Mouse (Mus musculus): ENCODE results near the gene Dnah7a. TPM values are rescaled to one million over a fixed set of nuclear protein-coding genes. Genes with fewer than 3 reads are reported as not detected.
"Not testable (repeated sequence)": the region's sequence is repeated elsewhere in the genome, so short reads cannot be mapped to it uniquely, and the experiment has no call there.

Dnah7a gene
- polyA plus RNA-seq, 1 experiment from 2014 or later: 10.0 TPM

DNA sequence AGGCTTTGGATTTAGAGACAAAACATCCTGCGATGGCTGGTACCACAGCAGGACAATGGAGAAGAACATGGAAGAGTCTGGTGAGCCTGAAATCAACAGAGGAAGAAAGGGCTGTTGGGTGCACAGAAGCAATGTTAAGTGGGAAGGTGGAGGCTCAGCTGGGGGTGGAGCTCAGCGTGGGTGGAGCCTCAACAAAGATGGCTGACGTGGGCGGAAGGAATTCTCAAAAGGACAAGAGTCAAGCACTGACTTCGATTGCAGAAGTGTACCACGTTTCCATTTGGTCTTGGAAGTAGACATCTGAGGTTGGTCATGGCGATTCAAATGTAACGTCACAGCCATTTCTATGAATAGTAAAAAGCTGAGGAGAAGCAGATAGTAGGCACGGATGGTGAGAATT, 4.5 kb upstream of the Dnah7a start:
- Histone ChIP-seq H3K9me3 (ENCODE audit: control insufficient read depth, low read length) (no peaks in the 10 kb centered on the region), H3K27me3 (replicated peaks; ENCODE audit: control insufficient read depth, insufficient read depth, low read length) (no peaks in the 10 kb centered on the region), H3K4me2 (ENCODE audit: low read length) (no peak overlapping the region), H3K4me3 (ENCODE audit: low read length) (no peak overlapping the region), H3K27ac (ENCODE audit: low read depth, low read length) (no peak overlapping the region), H3K36me3 (ENCODE audit: control insufficient read depth, insufficient read depth, low read length) (no peaks in the 10 kb centered on the region), H3K4me1 (ENCODE audit: control insufficient read depth, insufficient read depth, low read depth, low read length) (peaks cover 4% of the 10 kb centered on the region), H3K9ac (ENCODE audit: low read depth, low read length) (no peak overlapping the region)
- 87% methylated on average over 9 of the region's 9 CpGs for WGBS
- no peak for ATAC-seq

DNA sequence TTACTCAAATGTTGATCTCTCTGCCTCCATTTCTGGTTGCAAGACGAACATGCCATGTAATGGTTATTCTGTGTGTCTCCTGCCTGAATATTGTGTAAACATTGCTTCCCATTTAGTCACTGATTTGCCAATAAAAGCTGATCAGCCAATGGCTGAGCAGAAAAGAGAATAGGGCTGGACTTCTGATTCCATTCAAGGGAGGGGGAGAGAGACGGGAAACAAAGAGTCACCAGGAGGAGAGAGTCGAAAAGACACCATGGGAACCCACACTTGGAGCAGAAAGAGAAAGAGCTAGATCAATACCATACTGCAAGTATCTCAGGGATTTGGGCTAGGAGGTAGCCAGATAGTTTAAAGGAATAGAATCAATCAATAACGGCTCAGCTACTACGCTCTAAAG, 3.0 kb upstream of the Dnah7a start:
- H3K27me3 ChIP-seq (replicated peaks; ENCODE audit: control insufficient read depth, insufficient read depth, low read length); H3K9ac ChIP-seq (ENCODE audit: low read depth, low read length); H3K27ac ChIP-seq (ENCODE audit: low read depth, low read length); H3K4me2 ChIP-seq (ENCODE audit: low read length); H3K4me3 ChIP-seq (ENCODE audit: low read length); H3K9me3 ChIP-seq (ENCODE audit: control insufficient read depth, low read length); H3K36me3 ChIP-seq (ENCODE audit: control insufficient read depth, insufficient read depth, low read length); H3K4me1 ChIP-seq (ENCODE audit: control insufficient read depth, insufficient read depth, low read depth, low read length): not testable (repeated sequence)
- peak; percentile 61 for ATAC-seq
- 54% methylated on average over 5 of the region's 5 CpGs for WGBS

DNA sequence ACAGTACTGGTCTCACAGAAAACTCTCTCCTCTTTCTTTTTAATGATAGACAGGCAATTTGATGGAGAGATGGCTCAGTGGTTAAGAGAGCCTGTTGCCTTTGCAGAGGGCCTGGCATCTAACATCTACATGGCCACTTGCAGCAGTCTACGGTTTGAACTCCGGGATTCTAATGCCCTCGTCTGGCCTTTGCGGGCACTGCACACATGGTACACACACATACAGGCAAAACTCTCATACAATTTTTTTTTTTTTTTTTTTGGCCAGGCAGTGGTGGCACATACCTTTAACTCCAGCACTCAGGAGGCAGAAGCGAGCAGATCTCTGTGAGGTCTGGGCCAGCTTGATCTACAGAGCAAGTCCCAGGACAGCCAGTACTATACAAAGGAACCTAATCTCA, 2.4 kb downstream of the Dnah7a start:
- 96% methylated on average over 5 of the region's 5 CpGs for WGBS
- H3K27ac ChIP-seq (ENCODE audit: low read depth, low read length): no peak overlapping the region
- H3K4me2 ChIP-seq (ENCODE audit: low read length): no peak overlapping the region
- no peak overlapping the region for H3K4me3 ChIP-seq (ENCODE audit: low read length)
- H3K36me3 ChIP-seq (ENCODE audit: control insufficient read depth, insufficient read depth, low read length): no peaks in the 10 kb centered on the region
- H3K9me3 ChIP-seq (ENCODE audit: control insufficient read depth, low read length): no peaks in the 10 kb centered on the region
- H3K4me1 ChIP-seq (ENCODE audit: control insufficient read depth, insufficient read depth, low read depth, low read length): peaks cover 4% of the 10 kb centered on the region
- H3K9ac ChIP-seq (ENCODE audit: low read depth, low read length): no peak overlapping the region
- ATAC-seq: no peak
- no peaks in the 10 kb centered on the region for H3K27me3 ChIP-seq (replicated peaks; ENCODE audit: control insufficient read depth, insufficient read depth, low read length)

DNA sequence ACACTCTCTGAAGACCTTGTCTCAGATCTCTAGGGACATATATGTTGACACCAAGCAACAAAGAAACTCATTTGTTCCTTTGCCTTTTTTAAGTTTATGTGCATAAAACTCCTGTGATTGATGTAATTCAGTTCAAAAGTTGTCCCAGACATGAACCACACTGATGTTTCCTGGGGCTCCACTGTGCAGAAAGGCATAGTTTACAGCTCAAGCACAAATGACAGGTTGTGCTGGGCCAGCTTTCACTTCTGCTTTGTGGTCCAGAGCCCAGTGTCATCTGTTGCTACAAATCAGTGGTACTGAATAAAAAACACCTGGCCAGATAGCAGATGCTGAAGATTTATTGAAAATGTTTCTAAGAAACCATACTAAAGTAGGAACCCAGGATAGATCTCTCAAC, 42.3 kb downstream of the Dnah7a start:
- H3K4me1 ChIP-seq (ENCODE audit: control insufficient read depth, insufficient read depth, low read depth, low read length); H3K4me2 ChIP-seq (ENCODE audit: low read length); ATAC-seq: not testable (repeated sequence)

DNA sequence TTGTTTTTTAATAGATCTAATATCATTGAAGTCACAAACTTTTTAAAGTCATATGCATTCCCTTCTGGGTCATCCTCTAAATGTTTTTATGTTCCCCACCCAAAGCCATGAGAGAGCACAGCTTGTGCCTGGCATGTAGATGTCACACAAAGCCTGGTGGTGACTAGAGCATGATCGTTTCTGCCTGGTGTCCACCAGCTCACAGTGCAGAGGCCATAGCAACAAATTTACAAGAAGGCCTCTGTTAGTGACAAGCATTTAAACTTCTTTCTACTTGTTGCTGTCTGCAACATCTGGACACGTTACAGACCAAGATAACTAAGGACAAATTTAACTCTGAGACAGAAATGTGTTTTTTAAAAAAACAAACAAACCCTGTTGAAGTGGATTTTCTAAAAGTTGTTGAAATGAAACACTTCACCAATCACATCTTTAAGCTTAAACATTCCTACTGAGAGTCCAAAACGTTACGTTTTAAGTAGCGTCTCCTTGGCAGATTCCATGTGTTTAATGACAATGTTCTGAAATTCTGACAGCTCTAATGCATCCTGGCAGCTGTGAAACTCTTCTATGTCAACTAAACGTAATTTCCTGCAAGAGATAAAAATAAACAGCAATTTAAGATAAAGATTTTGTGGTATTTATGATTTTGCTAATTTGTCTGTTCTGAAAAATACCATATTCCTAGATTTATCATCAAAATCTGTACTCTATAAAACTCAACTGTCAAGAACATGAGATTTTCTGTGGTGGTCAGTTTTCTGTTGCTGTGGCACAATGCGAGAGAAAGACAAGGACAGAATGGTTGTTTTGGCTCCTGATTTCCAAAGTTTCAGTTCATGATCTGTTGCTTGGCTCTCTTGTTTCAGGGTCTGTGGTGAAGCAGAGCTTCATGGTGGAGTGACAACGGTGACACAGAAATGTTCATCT, 66.5 kb downstream of the Dnah7a start:
- Histone ChIP-seq H3K36me3 (ENCODE audit: control insufficient read depth, insufficient read depth, low read length) (no peaks in the 10 kb centered on the region), H3K9ac (ENCODE audit: low read depth, low read length) (no peak overlapping the region), H3K27me3 (replicated peaks; ENCODE audit: control insufficient read depth, insufficient read depth, low read length) (no peaks in the 10 kb centered on the region), H3K4me3 (ENCODE audit: low read length) (no peak overlapping the region), H3K4me2 (ENCODE audit: low read length) (no peak overlapping the region), H3K9me3 (ENCODE audit: control insufficient read depth, low read length) (no peaks in the 10 kb centered on the region), H3K4me1 (ENCODE audit: control insufficient read depth, insufficient read depth, low read depth, low read length) (no peaks in the 10 kb centered on the region), H3K27ac (ENCODE audit: low read depth, low read length) (no peak overlapping the region)
- ATAC-seq: no peak
- 78% methylated on average over 8 of the region's 8 CpGs for WGBS

More for the DNA sequence above, 42.3 kb downstream of the Dnah7a start:
- not testable (repeated sequence) for H3K9ac ChIP-seq (ENCODE audit: low read depth, low read length); H3K9me3 ChIP-seq (ENCODE audit: control insufficient read depth, low read length); H3K27me3 ChIP-seq (replicated peaks; ENCODE audit: control insufficient read depth, insufficient read depth, low read length); H3K27ac ChIP-seq (ENCODE audit: low read depth, low read length); H3K4me3 ChIP-seq (ENCODE audit: low read length); H3K36me3 ChIP-seq (ENCODE audit: control insufficient read depth, insufficient read depth, low read length)

DNA sequence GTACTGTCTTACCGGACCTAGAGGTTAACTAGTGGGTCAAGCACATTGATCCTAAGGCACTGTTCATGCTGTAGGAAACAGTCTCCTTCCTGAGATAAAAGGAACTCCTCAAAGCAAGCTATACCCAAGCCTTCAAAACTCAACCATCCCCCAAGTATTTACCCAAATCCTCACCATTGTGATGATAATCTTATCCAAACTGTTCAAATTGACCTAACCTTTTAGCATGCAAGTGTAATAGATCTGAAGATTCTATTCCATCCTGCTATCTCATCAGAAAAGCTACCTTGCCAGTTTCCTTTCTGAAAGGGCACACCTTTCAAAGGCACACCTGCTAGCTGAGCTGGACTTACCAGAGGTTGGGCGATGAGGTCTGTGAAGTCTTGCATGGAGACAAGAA, 70.9 kb downstream of the Dnah7a start:
- not testable (repeated sequence) for H3K4me3 ChIP-seq (ENCODE audit: low read length); H3K9ac ChIP-seq (ENCODE audit: low read depth, low read length); H3K27ac ChIP-seq (ENCODE audit: low read depth, low read length); H3K4me1 ChIP-seq (ENCODE audit: control insufficient read depth, insufficient read depth, low read depth, low read length); H3K4me2 ChIP-seq (ENCODE audit: low read length); ATAC-seq; H3K9me3 ChIP-seq (ENCODE audit: control insufficient read depth, low read length); H3K27me3 ChIP-seq (replicated peaks; ENCODE audit: control insufficient read depth, insufficient read depth, low read length); H3K36me3 ChIP-seq (ENCODE audit: control insufficient read depth, insufficient read depth, low read length)
- 75% methylated on average over 2 of the region's 2 CpGs for WGBS

DNA sequence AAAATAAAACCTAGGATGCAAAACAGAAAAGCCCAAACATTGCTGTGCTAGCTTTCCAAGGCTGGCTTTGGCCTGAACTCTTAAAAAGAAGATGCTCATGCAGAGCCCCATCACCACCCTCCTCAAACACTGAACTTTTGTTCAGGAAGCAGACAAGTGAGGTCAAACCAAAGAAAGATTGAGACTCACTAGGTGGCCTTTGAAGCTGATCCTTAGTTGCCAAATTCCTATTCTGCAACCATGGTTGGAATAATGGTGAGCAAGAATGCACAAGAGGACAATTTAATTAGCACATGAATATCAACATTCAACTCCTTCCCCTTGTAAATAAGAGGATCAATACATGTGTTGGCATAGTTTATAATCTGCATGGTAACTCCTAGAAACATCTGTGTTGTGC, 74.5 kb downstream of the Dnah7a start:
- H3K27me3 ChIP-seq (replicated peaks; ENCODE audit: control insufficient read depth, insufficient read depth, low read length); ATAC-seq; H3K9me3 ChIP-seq (ENCODE audit: control insufficient read depth, low read length): not testable (repeated sequence)

DNA sequence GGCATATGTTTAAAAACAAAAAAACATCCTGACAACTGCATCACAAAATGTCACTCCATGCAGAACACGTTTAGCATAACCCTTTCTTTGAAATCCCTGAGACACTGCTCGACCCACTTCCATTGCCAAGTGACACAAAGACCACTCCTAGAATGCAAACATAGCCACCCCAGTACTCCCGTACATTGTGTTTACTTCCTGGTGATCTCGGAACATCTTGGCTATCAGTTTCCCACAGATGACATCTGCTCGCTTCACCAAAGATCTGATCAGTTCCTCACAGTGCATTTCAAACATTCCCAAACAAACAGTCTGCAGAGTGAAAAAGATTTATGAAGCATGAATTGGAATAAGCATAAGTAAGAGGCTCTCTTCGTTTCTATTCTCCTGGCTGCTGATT, 76.6 kb downstream of the Dnah7a start:
- Histone ChIP-seq H3K9me3 (ENCODE audit: control insufficient read depth, low read length) (no peaks in the 10 kb centered on the region), H3K27ac (ENCODE audit: low read depth, low read length) (no peak overlapping the region), H3K4me1 (ENCODE audit: control insufficient read depth, insufficient read depth, low read depth, low read length) (no peaks in the 10 kb centered on the region), H3K36me3 (ENCODE audit: control insufficient read depth, insufficient read depth, low read length) (no peaks in the 10 kb centered on the region), H3K9ac (ENCODE audit: low read depth, low read length) (no peak overlapping the region), H3K27me3 (replicated peaks; ENCODE audit: control insufficient read depth, insufficient read depth, low read length) (no peaks in the 10 kb centered on the region), H3K4me2 (ENCODE audit: low read length) (no peak overlapping the region), H3K4me3 (ENCODE audit: low read length) (no peak overlapping the region)
- no peak for ATAC-seq
- 26% methylated on average over 6 of the region's 6 CpGs for WGBS

More for the DNA sequence above, 74.5 kb downstream of the Dnah7a start:
- not testable (repeated sequence) for H3K4me3 ChIP-seq (ENCODE audit: low read length); H3K4me2 ChIP-seq (ENCODE audit: low read length); H3K27ac ChIP-seq (ENCODE audit: low read depth, low read length); H3K9ac ChIP-seq (ENCODE audit: low read depth, low read length); H3K36me3 ChIP-seq (ENCODE audit: control insufficient read depth, insufficient read depth, low read length); H3K4me1 ChIP-seq (ENCODE audit: control insufficient read depth, insufficient read depth, low read depth, low read length)

DNA sequence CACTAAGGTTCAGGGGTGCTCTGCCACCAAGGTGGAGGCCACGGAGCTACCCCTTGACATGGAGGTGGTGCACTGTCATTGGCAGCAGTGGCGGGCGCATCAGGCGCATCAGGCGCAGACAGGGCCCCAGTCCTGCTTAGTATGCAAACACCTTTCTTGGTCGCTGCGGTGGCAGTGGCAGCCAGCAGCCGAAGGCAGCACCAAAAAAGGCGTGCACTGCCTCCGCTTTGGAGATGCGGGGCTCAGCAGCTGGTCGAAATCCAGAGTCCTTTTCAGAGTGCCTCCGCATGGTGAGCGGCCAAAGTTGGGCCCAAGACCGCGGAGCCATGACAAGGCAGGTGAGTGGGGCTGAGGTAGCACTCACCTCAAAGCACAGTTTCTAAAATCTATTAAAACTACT, 93.1 kb downstream of the Dnah7a start:
- Histone ChIP-seq H3K9ac (ENCODE audit: low read depth, low read length) (no peak overlapping the region), H3K9me3 (ENCODE audit: control insufficient read depth, low read length) (peaks cover 12% of the 10 kb centered on the region), H3K27me3 (replicated peaks; ENCODE audit: control insufficient read depth, insufficient read depth, low read length) (no peaks in the 10 kb centered on the region), H3K4me1 (ENCODE audit: control insufficient read depth, insufficient read depth, low read depth, low read length) (no peaks in the 10 kb centered on the region), H3K27ac (ENCODE audit: low read depth, low read length) (no peak overlapping the region), H3K36me3 (ENCODE audit: control insufficient read depth, insufficient read depth, low read length) (no peaks in the 10 kb centered on the region), H3K4me3 (ENCODE audit: low read length) (no peak overlapping the region), H3K4me2 (ENCODE audit: low read length) (no peak overlapping the region)
- 93% methylated on average over 16 of the region's 16 CpGs for WGBS
- ATAC-seq: no peak

Measured in hindbrain, embryonic 16.5 days (tissue).